Mouse (Mus musculus) embryonic facial prominence, embryonic 14.5 days (tissue): Measurements from ENCODE around the gene Gm13090. TPM values are rescaled to one million over a fixed set of nuclear protein-coding genes. Genes with fewer than 3 reads are reported as not detected.

Experiments used
- ATAC-seq: fragments of 200-750 bp; cut with Nextera tagmentation; 2 replicates; pipeline ENCODE4 v1.8.0; 2017; ENCODE audit warnings: low read depth, moderate number of reproducible peaks, moderate TSS enrichment
- DNase-seq: peaks from one replicate; pipeline ENCODE4 v3.0.0-alpha.2; 2015; ENCODE audit warnings: low spot score
- H3K27ac ChIP-seq: fragments of 300-500 bp; sonication (generic); replicated peaks from 2 replicates; pipeline ENCODE4 v1.5.1; 2014; ENCODE audit warnings: low read depth, mild to moderate bottlenecking, low read length, moderate library complexity
- H3K27me3 ChIP-seq: fragments of 300-500 bp; sonication (generic); replicated peaks from 2 replicates; pipeline ENCODE4 v1.6.1; 2014; ENCODE audit warnings: low read length; ENCODE audit not compliant: control insufficient read depth, insufficient read depth
- H3K36me3 ChIP-seq: fragments of 300-500 bp; sonication (generic); 2 replicates; pipeline ENCODE4 v1.6.1; 2014; ENCODE audit warnings: low read length, mixed read lengths; ENCODE audit not compliant: control insufficient read depth, insufficient read depth
- H3K4me1 ChIP-seq: fragments of 300-500 bp; sonication (generic); 2 replicates; pipeline ENCODE4 v1.6.1; 2014; ENCODE audit warnings: antibody characterized with exemption, low read length; ENCODE audit not compliant: control insufficient read depth, insufficient read depth
- H3K4me2 ChIP-seq: fragments of 300-500 bp; sonication (generic); 2 replicates; pipeline ENCODE4 v1.6.1; 2014; ENCODE audit warnings: low read depth, mild to moderate bottlenecking, low read length, moderate library complexity, mixed read lengths
- H3K4me3 ChIP-seq: fragments of 300-500 bp; sonication (generic); 2 replicates; pipeline ENCODE4 v1.5.1; 2014; ENCODE audit warnings: low read depth, mild to moderate bottlenecking, low read length
- H3K9ac ChIP-seq: fragments of 300-500 bp; sonication (generic); 2 replicates; pipeline ENCODE4 v1.6.1; 2014; ENCODE audit warnings: low read depth, mild to moderate bottlenecking, low read length, moderate library complexity, mixed read lengths
- H3K9me3 ChIP-seq: fragments of 300-500 bp; sonication (generic); 2 replicates; pipeline ENCODE4 v1.6.1; 2016; ENCODE audit warnings: low read length; ENCODE audit not compliant: control insufficient read depth
- WGBS: fragments of 180-500 bp; shearing (Covaris S2); extraction: QIAGEN DNeasy Blood & Tissue Kit; methylation state at CpG from one replicate; pipeline ENCODE4 v1.1.7; 2014; 5-methylcytosine and 5-hydroxymethylcytosine counted together
- polyA plus RNA-seq: library from polyadenylated mRNA; unstranded; fragments of >200 nt; fragmentation: Nextera tagmentation; extraction: Ambion mirVana; gene quantifications from 2 replicates; pipeline ENCODE4 v1.2.1, GENCODE M21; 2014

Gm13090 gene
- polyA plus RNA-seq, 1 experiment from 2014 or later = not detected

- peak overlapping the region; percentile 94 for H3K27ac ChIP-seq
- no peaks in the 10 kb centered on the region for H3K27me3 ChIP-seq
- under 1% methylated on average over 48 of the region's 69 CpGs for WGBS
- peak overlapping the region; percentile 88 for H3K4me2 ChIP-seq
- peak overlapping the region; percentile 84 for H3K9ac ChIP-seq
- H3K9me3 ChIP-seq = no peaks in the 10 kb centered on the region
- peaks cover 18% of the 10 kb centered on the region for H3K4me1 ChIP-seq
- no peaks in the 10 kb centered on the region for H3K36me3 ChIP-seq
- peak; percentile 95 for DNase-seq
- H3K4me3 ChIP-seq = peak overlapping the region; percentile 66
- peak; percentile 84 for ATAC-seq
Observed at GRCm38 (mm10) chr4:151128641-151129541, 39.5 kb downstream of the Gm13090 start.

- WGBS = 64% methylated on average over 16 of the region's 16 CpGs
- DNase-seq = no peak
- peak overlapping the region; percentile 94 for H3K27ac ChIP-seq
Observed at GRCm38 (mm10) chr4:151129725-151130557, 40.6 kb downstream of the Gm13090 start.

DNA sequence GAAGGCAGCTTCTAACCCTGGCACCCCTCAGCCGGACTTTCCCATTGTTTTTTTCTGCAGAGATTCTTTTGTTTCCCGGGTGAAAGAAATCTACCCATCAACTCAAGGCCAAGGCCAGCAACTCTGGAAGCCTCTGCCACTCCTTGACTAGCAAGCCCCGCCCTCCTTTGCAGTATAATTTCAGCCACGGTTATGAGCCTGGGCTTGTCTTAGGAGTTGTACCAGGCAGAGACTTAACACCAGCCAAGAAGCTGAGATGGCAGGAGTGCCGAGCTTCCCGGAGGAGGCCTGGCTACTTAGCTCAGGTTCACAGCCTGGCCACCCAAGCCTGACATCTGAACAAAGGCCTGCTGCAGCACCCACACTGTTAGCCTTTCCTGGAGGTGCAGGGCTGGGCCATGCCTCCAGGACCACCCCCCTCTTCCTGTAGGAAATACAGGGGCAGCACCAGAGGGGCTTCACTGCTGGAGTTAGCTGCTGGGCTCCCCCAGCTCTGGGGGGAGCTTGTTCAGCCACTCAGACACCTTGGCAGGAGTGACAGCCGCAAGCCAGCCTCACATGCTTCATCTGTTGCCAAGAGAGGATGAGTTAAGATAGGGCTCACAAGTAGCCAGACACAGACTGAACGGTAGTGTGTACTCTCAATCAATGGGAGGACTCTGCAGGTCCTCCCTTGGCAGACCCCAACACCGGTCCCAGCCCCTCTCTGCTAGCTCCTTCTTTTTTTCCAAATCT is 41.6 kb downstream of the Gm13090 start:
- H3K4me3 ChIP-seq = no peak overlapping the region
- no peaks in the 10 kb centered on the region for H3K27me3 ChIP-seq
- H3K36me3 ChIP-seq = no peaks in the 10 kb centered on the region
- H3K4me2 ChIP-seq = no peak overlapping the region
- no peaks in the 10 kb centered on the region for H3K9me3 ChIP-seq
- H3K27ac ChIP-seq = no peak overlapping the region
- DNase-seq (no peak), ATAC-seq (no peak)
- no peak overlapping the region; the same call in 1 of the 2 replicates for H3K9ac ChIP-seq
- peaks cover 18% of the 10 kb centered on the region for H3K4me1 ChIP-seq
- 71% methylated on average over 9 of the region's 9 CpGs for WGBS

More at GRCm38 (mm10) chr4:151129725-151130557, 40.6 kb downstream of the Gm13090 start:
- H3K36me3 ChIP-seq = no peaks in the 10 kb centered on the region
- peak overlapping the region; percentile 66 for H3K4me3 ChIP-seq
- H3K4me2 ChIP-seq = peak overlapping the region; percentile 88
- H3K27me3 ChIP-seq = no peaks in the 10 kb centered on the region
- no peak for ATAC-seq
- H3K9me3 ChIP-seq = no peaks in the 10 kb centered on the region
- peaks cover 18% of the 10 kb centered on the region for H3K4me1 ChIP-seq
- H3K9ac ChIP-seq = peak overlapping the region; percentile 84

GRCm38 (mm10) chr4:151132493-151132892 is 43.1 kb downstream of the Gm13090 start:
- H3K4me3 ChIP-seq = no peak overlapping the region
- H3K27me3 ChIP-seq = no peaks in the 10 kb centered on the region
- no peak overlapping the region for H3K9ac ChIP-seq
- 53% methylated on average over 9 of the region's 9 CpGs for WGBS
- H3K36me3 ChIP-seq = no peaks in the 10 kb centered on the region
- H3K27ac ChIP-seq = no peak overlapping the region
- DNase-seq (no peak), ATAC-seq (no peak)
- H3K4me2 ChIP-seq = no peak overlapping the region
- H3K4me1 ChIP-seq = peaks cover 17% of the 10 kb centered on the region
- no peaks in the 10 kb centered on the region for H3K9me3 ChIP-seq

GRCm38 (mm10) chr4:151133760-151134159 is 44.4 kb downstream of the Gm13090 start:
- ATAC-seq (no peak), DNase-seq (no peak)
- no peak overlapping the region for H3K4me3 ChIP-seq
- no peak overlapping the region for H3K4me2 ChIP-seq
- H3K27me3 ChIP-seq = peaks cover 3% of the 10 kb centered on the region; the same call in 1 of the 2 replicates
- no peaks in the 10 kb centered on the region for H3K36me3 ChIP-seq
- no peak overlapping the region for H3K9ac ChIP-seq
- no peaks in the 10 kb centered on the region for H3K9me3 ChIP-seq
- 59% methylated on average over 4 of the region's 4 CpGs for WGBS
- H3K4me1 ChIP-seq = peaks cover 16% of the 10 kb centered on the region; the same call in 1 of the 2 replicates
- H3K27ac ChIP-seq = no peak overlapping the region

DNA sequence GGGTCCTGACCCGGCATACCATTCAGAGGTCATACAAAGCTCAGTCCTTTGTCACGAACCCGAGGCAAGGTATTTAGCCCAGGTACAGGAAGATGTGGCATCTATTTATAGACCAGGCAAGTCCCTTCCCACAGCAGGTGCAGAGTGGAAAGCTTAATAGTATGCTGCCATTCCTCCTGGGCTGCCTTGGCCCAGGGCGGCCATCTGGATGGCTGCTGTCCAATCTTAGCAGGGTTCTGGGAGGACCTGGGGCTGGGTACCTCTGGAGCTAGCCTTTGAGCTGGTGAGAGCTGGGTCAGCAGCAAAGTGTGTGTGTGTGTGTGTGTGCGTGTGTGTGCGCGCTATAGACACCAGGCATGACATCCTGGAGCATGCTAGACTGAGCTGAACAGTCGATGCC is 46.1 kb downstream of the Gm13090 start:
- WGBS = 75% methylated on average over 8 of the region's 8 CpGs
- no peak for ATAC-seq
- H3K27ac ChIP-seq = no peak overlapping the region
- H3K9ac ChIP-seq = no peak overlapping the region
- no peak overlapping the region for H3K4me2 ChIP-seq
- no peaks in the 10 kb centered on the region for H3K36me3 ChIP-seq
- H3K9me3 ChIP-seq = no peaks in the 10 kb centered on the region
- DNase-seq = no peak
- peaks cover 17% of the 10 kb centered on the region for H3K27me3 ChIP-seq
- no peak overlapping the region for H3K4me3 ChIP-seq
- H3K4me1 ChIP-seq = peaks cover 8% of the 10 kb centered on the region; the same call in 1 of the 2 replicates

- no peaks in the 10 kb centered on the region for H3K36me3 ChIP-seq
- peaks cover 12% of the 10 kb centered on the region; the same call in 1 of the 2 replicates for H3K4me1 ChIP-seq
- no peak overlapping the region for H3K27ac ChIP-seq
- DNase-seq (no peak), ATAC-seq (no peak)
- peaks cover 26% of the 10 kb centered on the region for H3K27me3 ChIP-seq
- 54% methylated on average over 5 of the region's 5 CpGs for WGBS
- H3K9me3 ChIP-seq = no peaks in the 10 kb centered on the region
- no peak overlapping the region for H3K4me3 ChIP-seq
- no peak overlapping the region for H3K4me2 ChIP-seq
- H3K9ac ChIP-seq = no peak overlapping the region
Observed at GRCm38 (mm10) chr4:151137701-151138100, 48.3 kb downstream of the Gm13090 start.

GRCm38 (mm10) chr4:151138135-151138534 is 48.8 kb downstream of the Gm13090 start:
- Histone ChIP-seq H3K4me2 (no peak overlapping the region), H3K4me3 (no peak overlapping the region), H3K9me3 (no peaks in the 10 kb centered on the region), H3K27me3 (peaks cover 26% of the 10 kb centered on the region), H3K27ac (no peak overlapping the region), H3K9ac (no peak overlapping the region), H3K4me1 (peaks cover 12% of the 10 kb centered on the region; the same call in 1 of the 2 replicates), H3K36me3 (no peaks in the 10 kb centered on the region)
- ATAC-seq (no peak), DNase-seq (peak; percentile 74)
- WGBS = 15% methylated on average over 10 of the region's 10 CpGs
